Mouse (Mus musculus): Measurements from ENCODE around the gene S100a3.

DNA sequence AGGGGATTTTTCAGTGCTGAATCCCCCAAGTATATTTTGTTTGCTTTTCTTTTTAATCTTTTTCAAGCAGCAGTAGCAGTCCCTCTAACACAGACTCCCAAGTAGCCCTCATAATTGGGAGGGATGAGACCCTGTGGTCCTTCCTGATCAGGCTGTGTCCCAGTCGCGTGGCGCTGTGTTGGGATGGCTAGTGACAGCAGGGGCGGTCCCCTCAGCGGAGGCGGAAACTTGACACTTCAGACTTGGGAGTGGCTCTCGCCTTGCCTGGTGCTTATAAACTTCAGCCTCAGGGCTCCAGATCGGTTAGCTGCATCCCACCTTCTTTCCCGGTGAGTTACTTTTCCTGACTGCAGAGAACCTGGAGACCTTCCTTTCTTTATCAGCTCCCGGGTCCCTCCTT is 45.7 kb upstream of the S100a3 start:
- TF ChIP-seq CTCF (IDR thresholded peaks at IDR 0.05; ENCODE audit: insufficient read depth, low read depth, low read length) (no peak), POLR2A (IDR thresholded peaks at IDR 0.05; ENCODE audit: insufficient read depth, low read depth, low read length) (no peak)
